Mouse (Mus musculus): Measurements from ENCODE around the gene Gm3543.
"Not testable (repeated sequence)": the region's sequence is repeated elsewhere in the genome, so short reads cannot be mapped to it uniquely, and the experiment has no call there.

DNA sequence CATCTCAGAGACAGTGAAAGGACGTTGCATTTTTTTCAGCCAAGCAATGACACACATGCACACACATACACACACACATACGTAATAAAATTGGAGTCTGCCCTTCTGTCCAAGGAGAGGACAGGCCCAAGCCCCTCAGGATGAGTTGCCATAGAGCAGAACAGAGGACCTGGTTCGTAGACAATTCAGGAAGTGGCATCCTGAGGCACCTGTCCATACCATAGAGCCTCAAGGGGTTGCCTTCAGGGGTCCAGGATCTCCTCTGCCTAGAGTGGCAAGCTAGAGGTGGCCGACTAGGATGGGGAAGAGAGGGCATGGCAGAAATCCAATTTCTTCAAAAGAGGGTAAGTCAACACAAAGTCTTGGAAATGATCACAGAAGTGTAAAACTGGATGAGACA, 19.0 kb downstream of the Gm3543 start:
- TF ChIP-seq CTCF (IDR thresholded peaks at IDR 0.05; ENCODE audit: control insufficient read depth, insufficient read depth, insufficient read length); MAX (IDR thresholded peaks at IDR 0.05): not testable (repeated sequence)

Measured in C2C12 (cell line).